ENCODE assay signal across 15 mouse cellular contexts in genomic region chr10:18484731-18485130, GRCm38 (mm10).
"Had no signal": no experiment of that assay in that cellular context is flagged by ENCODE, and none has a peak within 500 bp of the region (broad histone marks: within the 10 kb centered on the region; RNA-seq: fewer than 3 reads in every experiment).

No protein-coding gene starts in this region.

- H3K27ac ChIP-seq: neural tube, embryonic 15.5 days; stomach, embryonic 15.5 days; stomach, postnatal 0 days had no signal

- H3K4me2 ChIP-seq: neural tube, embryonic 15.5 days; stomach, embryonic 15.5 days had no signal

- H3K4me3 ChIP-seq: neural tube, embryonic 15.5 days; stomach, embryonic 15.5 days had no signal

- H3K27me3 ChIP-seq: neural tube, embryonic 15.5 days; stomach, embryonic 15.5 days had no signal

- H3K9me3 ChIP-seq: neural tube, embryonic 15.5 days; stomach, embryonic 15.5 days had no signal

- DNase-seq: retina, postnatal 1 day; right cerebral cortex, adult 18-20 months; right cerebral cortex, postnatal 14 days; right cerebral cortex, postnatal 25 days; right cerebral cortex, postnatal 4 days; spleen, adult 18-20 months; thymus, adult 18-20 months; thymus, adult 2 months; thymus, postnatal 14 days; thymus, postnatal 25 days; thymus, postnatal 36 days; thymus, postnatal 4 days had no signal

- H3K9ac ChIP-seq: neural tube, embryonic 15.5 days; stomach, embryonic 15.5 days had no signal

- H3K36me3 ChIP-seq: neural tube, embryonic 15.5 days; stomach, embryonic 15.5 days had no signal
